Mouse (Mus musculus) natural killer cell, adult 2 months (primary cell): ENCODE data around the gene Rcbtb1.
"Not testable (repeated sequence)": the region's sequence is repeated elsewhere in the genome, so short reads cannot be mapped to it uniquely, and the experiment has no call there.

Experiments
- DNase-seq, 2 experiments: peaks; one replicate each; pipeline ENCODE4 v3.0.0; 2022; ENCODE audit warnings: low spot score in 2 of 2

Gene Rcbtb1

GRCm38 (mm10) chr14:59274961-59275360, 74.0 kb downstream of the Rcbtb1 start:
- DNase-seq = not testable (repeated sequence)
